Mouse (Mus musculus) left cerebral cortex, postnatal 10 days (tissue): Measurements from ENCODE around the gene Prkci. TPM values are rescaled to one million over a fixed set of nuclear protein-coding genes. Genes with fewer than 3 reads are reported as not detected.
A peak's percentile ranks its signal among the peaks of the same experiment; 100 is the strongest.

Source experiments
- DNase-seq, 2 experiments: peaks; one replicate each; pipeline ENCODE4 v3.0.0; 2021 to 2022; ENCODE audit warnings: low spot score in 2 of 2, mixed read lengths in 1 of 2; ENCODE audit errors: extremely low spot score in 1 of 2
- intact Hi-C: fragments of 180-260 bp; cut with DNase I; formaldehyde crosslinking; loops from one replicate; pipeline ENCODE4 v1.15.1; 2025
- microRNA-seq: library from miRNA; unstranded; fragments of <30 nt; microRNA quantifications from one replicate; pipeline ENCODE4 v1.2.0, GENCODE M21; 2022
- total RNA-seq, 2 experiments: library from RNA; stranded (reverse); gene quantifications; 2 replicates each; pipeline ENCODE4 v1.2.3; 2021

The Prkci gene
- total RNA-seq, 2 experiments from 2014 or later: 51.7 to 55.5 TPM

- peak in 1 of 2 experiments; percentile 80 for DNase-seq
- intact Hi-C loops: loop anchor here (5.0 kb wide), 1 partner anchor 38 kb away; no protein-coding TSS in a partner anchor
These were observed 100.1 kb downstream of the Prkci start for GRCm38 (mm10) chr3:31095491-31096154.

GRCm38 (mm10) chr3:31096155-31097101, 100.9 kb downstream of the Prkci start:
- no peak for DNase-seq
- intact Hi-C loops: loop anchor here (5.0 kb wide), 1 partner anchor 39 kb away; no protein-coding TSS in a partner anchor

DNA sequence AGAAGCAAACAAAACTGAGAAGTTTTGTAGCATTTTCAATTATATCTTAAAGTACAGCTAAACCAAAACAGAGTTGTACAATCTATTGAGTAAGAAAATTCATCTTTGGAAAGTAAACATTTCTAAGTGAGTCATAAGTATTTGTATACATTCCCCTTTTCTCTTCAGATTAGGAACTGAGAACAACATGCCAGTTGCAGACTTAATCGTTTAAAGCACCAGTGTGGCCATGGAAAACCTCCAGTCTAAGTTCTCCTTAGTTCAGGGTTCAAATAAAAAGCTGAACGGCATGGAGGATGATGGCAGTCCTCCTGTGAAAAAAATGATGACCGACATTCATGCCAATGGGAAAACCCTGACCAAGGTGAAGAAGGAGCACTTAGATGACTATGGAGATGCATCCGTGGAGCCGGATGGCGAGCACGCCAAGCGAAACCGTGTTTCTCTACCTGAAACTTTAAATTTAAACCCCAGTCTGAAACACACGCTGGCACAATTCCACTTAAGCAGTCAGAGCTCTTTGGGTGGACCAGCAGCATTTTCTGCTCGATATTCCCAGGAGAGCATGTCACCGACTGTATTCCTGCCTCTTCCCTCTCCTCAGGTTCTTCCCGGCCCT, 101.7 kb downstream of the Prkci start:
- intact Hi-C loops: loop anchor here (5.0 kb wide), 1 partner anchor 40 kb away; no protein-coding TSS in a partner anchor
- no peak for DNase-seq

GRCm38 (mm10) chr3:31097976-31098375, 102.4 kb downstream of the Prkci start:
- intact Hi-C loops: loop anchor here (5.0 kb wide), 1 partner anchor 41 kb away; no protein-coding TSS in a partner anchor
- no peak for DNase-seq

- intact Hi-C loops: loop anchor here (5.0 kb wide), 1 partner anchor 41 kb away; no protein-coding TSS in a partner anchor
- no peak for DNase-seq
These were observed 103.0 kb downstream of the Prkci start for GRCm38 (mm10) chr3:31098556-31098955.

DNA sequence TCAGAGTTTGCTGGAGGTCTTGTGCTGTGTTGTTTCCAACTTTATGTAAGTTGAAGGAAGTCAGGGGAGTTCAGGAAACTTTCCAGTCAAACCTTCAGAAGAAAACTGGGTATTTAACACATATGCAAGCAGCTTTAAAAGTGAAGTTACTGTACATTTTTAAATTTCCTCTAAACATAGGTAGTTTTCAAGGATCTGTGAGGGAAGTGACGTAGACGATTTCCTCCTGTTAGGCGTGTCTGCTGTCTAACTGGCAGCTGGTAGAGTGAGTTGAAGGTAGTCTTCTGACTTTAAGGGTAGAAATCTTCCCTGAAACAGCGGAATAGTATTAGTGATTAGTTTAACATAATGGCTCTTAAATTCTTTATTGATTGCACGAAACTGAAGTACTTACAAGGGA, 104.5 kb downstream of the Prkci start:
- intact Hi-C loops: no loop called here
- no peak for DNase-seq

DNA sequence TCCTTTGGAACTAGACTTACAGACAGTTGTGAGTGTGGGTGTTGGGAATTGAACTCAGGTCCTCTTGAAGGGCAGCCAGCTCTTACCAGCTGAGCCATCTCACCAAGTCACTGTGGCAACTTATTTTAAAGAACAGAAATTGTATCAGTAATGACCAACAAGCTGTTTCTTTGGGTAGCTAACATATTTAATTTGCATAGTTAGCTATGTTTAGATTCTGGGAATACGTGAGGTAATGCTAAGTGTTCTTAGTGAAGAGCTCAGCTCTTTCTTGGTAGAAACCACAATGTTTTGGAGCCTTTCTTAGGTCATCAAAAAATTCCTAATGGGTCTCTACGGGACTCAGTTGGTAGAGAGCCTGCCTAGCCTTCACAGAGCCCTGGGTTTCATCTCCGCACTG, 105.3 kb downstream of the Prkci start:
- DNase-seq: no peak
- intact Hi-C loops: no loop called here

Small RNA genes within 50 kb of the gene (microRNA-seq; reads per million reads assigned to microRNA genes)
- not detected for gene Mir7008

Other genes with a start within 250 kb of the Prkci start
- not detected for gene Samd7, start 249.5 kb upstream of the Prkci start, total RNA-seq
- 10 to 100 TPM; 90.2 to 93.8 TPM for gene Sec62, start 202.9 kb upstream of the Prkci start, total RNA-seq
- gene Gpr160, start 139.8 kb upstream of the Prkci start, total RNA-seq: under 1 TPM; 0.69 to 0.75 TPM
- 10 to 100 TPM; 33.2 to 34.8 TPM for gene Phc3, start 26.3 kb upstream of the Prkci start, total RNA-seq
- gene Skil, start 99.3 kb downstream of the Prkci start, total RNA-seq: 10 to 100 TPM; 64.4 to 66.2 TPM
- 10 to 100 TPM; 25.6 to 43.0 TPM for gene Cldn11, start 154.2 kb downstream of the Prkci start, total RNA-seq